In genomic region chr7:110097106-110097793, GRCm38 (mm10) we compare ENCODE assay signal across 13 mouse cellular contexts. TPM values are rescaled to one million over a fixed set of nuclear protein-coding genes. Genes with fewer than 3 reads are reported as not detected.
DNase-seq lines count a peak whose midpoint lies in the region; ATAC-seq and TF ChIP-seq lines count a peak whose summit lies in the region.
"Had no signal": no experiment of that assay in that cellular context is flagged by ENCODE, and none has a peak within 500 bp of the region (broad histone marks: within the 10 kb centered on the region; RNA-seq: fewer than 3 reads in every experiment).

No protein-coding gene starts in this region.

- no peaks in the 10 kb centered on the region for H3K27me3 ChIP-seq in kidney, adult 2 months (replicated peaks; ENCODE audit: control insufficient read depth, insufficient read depth, low read length)
- no peaks in the 10 kb centered on the region for H3K27me3 ChIP-seq in liver, embryonic 12.5 days (replicated peaks)
- H3K27me3 ChIP-seq: midbrain, embryonic 13.5 days; neural tube, embryonic 13.5 days had no signal

- TF ChIP-seq CTCF in kidney, adult 2 months (conservative IDR thresholded peaks at IDR 0.05; ENCODE audit: insufficient read depth, insufficient read length, low read depth, low read length), result 0 out of 2 replicates have a peak, but pooled peaks have one; percentile 5

- no peak overlapping the region for H3K9ac ChIP-seq in liver, embryonic 12.5 days
- H3K9ac ChIP-seq: midbrain, embryonic 13.5 days; neural tube, embryonic 13.5 days had no signal

- H3K4me2 ChIP-seq in liver, embryonic 12.5 days, result no peak overlapping the region
- H3K4me2 ChIP-seq: midbrain, embryonic 13.5 days; neural tube, embryonic 13.5 days had no signal

- H3K36me3 ChIP-seq in kidney, adult 2 months (ENCODE audit: control insufficient read depth, insufficient read depth, low read length), result peaks cover 16% of the 10 kb centered on the region
- H3K36me3 ChIP-seq in liver, embryonic 12.5 days, result peaks cover 49% of the 10 kb centered on the region

- H3K27ac ChIP-seq in kidney, adult 2 months (ENCODE audit: insufficient read depth, low read depth, low read length), result peak overlapping the region; percentile 97
- H3K27ac ChIP-seq in liver, embryonic 12.5 days, result peak overlapping the region; percentile 37; the same call in 1 of the 2 replicates
- H3K27ac ChIP-seq: gastrocnemius, adult 2 months; limb, embryonic 10.5 days; midbrain, embryonic 13.5 days; neural tube, embryonic 13.5 days had no signal

- H3K4me3 ChIP-seq in kidney, adult 2 months (ENCODE audit: insufficient read depth, low read depth, low read length), result no peak overlapping the region
- H3K4me3 ChIP-seq in liver, embryonic 12.5 days, result no peak overlapping the region
- H3K4me3 ChIP-seq: erythroblast, embryonic 14.5 days; gastrocnemius, adult 2 months; limb, embryonic 10.5 days; midbrain, embryonic 13.5 days; neural tube, embryonic 13.5 days had no signal

- WGBS in kidney, adult 2 months, result 21% methylated on average over 7 of the region's 7 CpGs
- 59% methylated on average over 7 of the region's 7 CpGs for WGBS in liver, embryonic 12.5 days (ENCODE audit: insufficient replicate concordance)

- intact Hi-C loops in left cerebral cortex, postnatal 25 days (cut with DNase I), result no loop called here

- TF ChIP-seq POLR2A in kidney, adult 2 months (IDR thresholded peaks at IDR 0.05; ENCODE audit: low read depth, low read length), result no peak

- ATAC-seq in liver, embryonic 12.5 days, result peak; percentile 46
- ATAC-seq: midbrain, embryonic 13.5 days had no signal

- H3K9me3 ChIP-seq in liver, embryonic 12.5 days (replicated peaks), result no peaks in the 10 kb centered on the region
- H3K9me3 ChIP-seq: limb, embryonic 10.5 days; midbrain, embryonic 13.5 days; neural tube, embryonic 13.5 days had no signal

- H3K4me1 ChIP-seq in kidney, adult 2 months (ENCODE audit: control insufficient read depth, insufficient read depth, low read length), result peaks cover 27% of the 10 kb centered on the region
- peaks cover 19% of the 10 kb centered on the region; the same call in 1 of the 2 replicates for H3K4me1 ChIP-seq in liver, embryonic 12.5 days
- H3K4me1 ChIP-seq: midbrain, embryonic 13.5 days; neural tube, embryonic 13.5 days had no signal

- DNase-seq in lung, postnatal 25 days (ENCODE audit: low spot score), result peak; percentile 36
- DNase-seq in lung, postnatal 4 days, result no peak
- DNase-seq in kidney, adult 2 months, result peak; percentile 90
- peak; percentile 89 for DNase-seq in yolk sac, embryonic 10.5 days (ENCODE audit: low spot score)
- DNase-seq in ovary, postnatal 14 days (ENCODE audit: low spot score), result no peak
- no peak for DNase-seq in frontal cortex, adult 2 months (ENCODE audit: extremely low spot score in 1 of 2, low spot score in 1 of 2)
- DNase-seq in left cerebral cortex, postnatal 25 days (ENCODE audit: low spot score in 2 of 2), result no peak
- DNase-seq: gastrocnemius, adult 2 months had no signal

RNA-seq across cellular contexts. Expression of gene Wee1, which starts 24.6 kb away (rescaled TPM):
- polyA plus RNA-seq in kidney, adult 2 months (2012; rRNA removed), result 4.0 and 4.4 TPM in 2 replicates
- 23.6 and 24.9 TPM in 2 replicates for polyA plus RNA-seq in liver, embryonic 12.5 days (2016; fragmentation: Nextera tagmentation; extraction: Ambion mirVana)
- polyA plus RNA-seq in frontal cortex, adult 2 months (2012; rRNA removed), result 11.8 and 12.6 TPM in 2 replicates
- 10 to 100 TPM; 25.1 to 26.4 TPM for total RNA-seq in left cerebral cortex, postnatal 25 days (2021)

RNA-seq across cellular contexts. Expression of gene Zfp143, which starts 36.2 kb away (rescaled TPM):
- polyA plus RNA-seq in kidney, adult 2 months (2012; rRNA removed), result 7.5 and 9.4 TPM in 2 replicates
- polyA plus RNA-seq in liver, embryonic 12.5 days (2016; fragmentation: Nextera tagmentation; extraction: Ambion mirVana), result 13.5 and 14.2 TPM in 2 replicates
- polyA plus RNA-seq in frontal cortex, adult 2 months (2012; rRNA removed), result 11.4 and 14.0 TPM in 2 replicates
- total RNA-seq in left cerebral cortex, postnatal 25 days (2021), result 10 to 100 TPM; 12.6 to 13.6 TPM

Comparison
In these comparisons a context has a peak if more than half of its experiments do, and no peak if none do; other contexts are left out.
1. DNase-seq: peak in lung, postnatal 25 days (single experiment), kidney, adult 2 months (single experiment) and yolk sac, embryonic 10.5 days (single experiment); none in lung, postnatal 4 days (0 of 2), ovary, postnatal 14 days (single experiment), frontal cortex, adult 2 months (0 of 2) and left cerebral cortex, postnatal 25 days (0 of 2).